Mouse (Mus musculus) brain, adult 2 months (tissue): ENCODE data around the gene Unc13a.

Experiments
- DNase-seq: peaks from one replicate; pipeline ENCODE4 v3.0.0; 2011; ENCODE audit warnings: low read depth, low spot score

Gene Unc13a

GRCm38 (mm10) chr8:71626753-71627152 lies 44.8 kb downstream of the Unc13a start:
- DNase-seq = no peak

DNA sequence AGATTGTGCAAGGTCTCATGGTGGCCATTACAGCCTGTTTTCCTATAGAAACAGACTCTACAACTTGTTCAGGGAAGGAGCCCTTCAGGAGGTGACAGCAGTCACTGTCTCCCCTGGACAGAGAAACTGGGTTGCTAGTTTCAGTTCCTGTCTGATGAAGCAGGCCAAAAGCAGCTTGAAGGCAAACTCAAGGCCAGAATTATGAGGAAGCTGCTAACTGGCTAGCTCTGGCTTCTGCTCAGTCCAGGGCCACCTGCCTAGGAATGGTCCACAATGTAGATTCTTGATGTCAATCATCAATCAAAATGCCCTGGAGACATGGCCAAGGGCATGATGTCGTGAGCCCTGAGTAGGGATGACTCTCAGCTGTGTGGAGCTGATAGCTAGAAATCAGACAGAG lies 46.5 kb downstream of the Unc13a start:
- DNase-seq = no peak

DNA sequence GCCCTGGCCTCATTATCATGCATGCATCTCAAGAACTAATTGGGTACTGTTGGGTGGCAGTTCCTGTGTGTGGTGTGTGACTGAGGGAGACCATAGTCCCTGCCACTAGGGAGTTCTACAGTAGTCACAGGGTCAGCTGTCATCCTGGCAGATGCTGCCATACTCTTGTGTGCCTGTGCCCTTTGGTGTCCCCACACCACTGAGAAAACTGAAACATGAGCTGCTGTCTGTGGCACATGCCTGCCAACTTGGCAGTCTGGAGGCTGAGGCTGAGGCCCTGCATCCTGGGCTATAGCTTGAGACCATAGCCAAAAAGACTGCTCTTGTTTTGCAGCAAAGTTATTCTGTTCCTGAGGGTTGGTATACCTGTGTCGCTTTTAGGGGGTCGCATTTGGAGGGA lies 51.8 kb downstream of the Unc13a start:
- no peak for DNase-seq

- DNase-seq = no peak
Observed at GRCm38 (mm10) chr8:71613418-71613817, 58.1 kb downstream of the Unc13a start.

GRCm38 (mm10) chr8:71612141-71612540 lies 59.4 kb downstream of the Unc13a start:
- DNase-seq = no peak

DNA sequence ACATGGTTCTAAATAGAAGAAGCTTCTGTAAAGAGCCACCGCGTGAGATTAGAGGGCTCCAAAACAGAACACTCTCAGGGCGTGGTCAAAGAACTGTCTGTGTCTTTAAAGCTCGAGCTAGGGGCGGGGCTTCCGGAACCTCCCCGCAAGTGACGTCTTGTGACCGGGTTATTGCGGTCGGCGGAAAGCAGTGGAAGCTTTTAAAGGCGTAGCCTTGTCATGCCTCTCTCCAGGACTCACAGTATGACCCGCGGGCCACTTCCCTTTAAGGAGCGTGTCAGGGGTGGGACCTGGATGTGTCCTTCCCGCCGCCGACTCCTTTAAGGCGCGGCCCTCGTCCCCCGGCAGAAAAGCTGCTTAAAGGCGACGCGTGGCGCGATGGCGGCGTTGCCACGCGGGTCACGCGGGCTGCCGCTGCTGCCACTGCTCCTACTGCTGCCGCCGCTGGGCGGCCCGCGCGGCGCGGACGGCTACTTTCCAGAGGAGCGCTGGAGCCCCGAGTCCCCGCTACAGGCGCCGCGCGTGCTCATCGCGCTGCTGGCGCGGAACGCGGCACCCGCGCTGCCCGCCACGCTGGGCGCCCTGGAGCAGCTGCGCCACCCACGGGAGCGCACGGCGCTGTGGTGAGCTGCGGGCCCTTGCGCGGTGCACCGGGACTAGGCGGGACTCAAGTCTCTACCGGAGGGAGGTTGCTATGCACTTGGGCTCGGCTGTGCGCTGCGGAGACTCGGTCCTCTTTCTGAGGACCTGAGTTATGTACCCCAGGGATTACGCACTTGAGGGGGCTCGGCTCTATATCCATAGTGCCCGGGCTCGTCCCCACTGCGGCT lies 60.5 kb downstream of the Unc13a start, which contains the start of gene Colgalt1:
TSS of gene Colgalt1 (plus strand) at position 177 of the 830 bp plus-strand sequence.
- peak; percentile 100 for DNase-seq

DNA sequence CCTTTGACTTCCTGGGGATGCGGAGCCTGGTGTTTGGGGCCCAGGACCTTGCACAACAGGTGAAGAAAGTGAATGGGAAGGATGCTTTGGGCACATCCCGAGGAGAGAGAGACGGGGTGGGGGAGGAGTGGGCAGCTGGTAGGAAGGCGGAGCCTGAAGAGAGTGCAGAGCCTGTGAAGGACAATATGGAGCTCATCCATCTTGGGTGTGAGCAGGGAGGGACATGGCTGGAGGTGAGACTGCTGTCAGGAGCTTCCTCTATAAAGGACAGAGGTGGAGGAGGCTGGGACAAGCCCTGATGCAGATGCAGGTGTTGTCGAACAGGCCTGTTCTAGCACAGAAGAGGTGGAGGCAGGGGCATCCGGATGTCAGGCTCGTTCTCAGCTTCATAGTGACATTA lies 67.5 kb downstream of the Unc13a start:
- DNase-seq = no peak

DNA sequence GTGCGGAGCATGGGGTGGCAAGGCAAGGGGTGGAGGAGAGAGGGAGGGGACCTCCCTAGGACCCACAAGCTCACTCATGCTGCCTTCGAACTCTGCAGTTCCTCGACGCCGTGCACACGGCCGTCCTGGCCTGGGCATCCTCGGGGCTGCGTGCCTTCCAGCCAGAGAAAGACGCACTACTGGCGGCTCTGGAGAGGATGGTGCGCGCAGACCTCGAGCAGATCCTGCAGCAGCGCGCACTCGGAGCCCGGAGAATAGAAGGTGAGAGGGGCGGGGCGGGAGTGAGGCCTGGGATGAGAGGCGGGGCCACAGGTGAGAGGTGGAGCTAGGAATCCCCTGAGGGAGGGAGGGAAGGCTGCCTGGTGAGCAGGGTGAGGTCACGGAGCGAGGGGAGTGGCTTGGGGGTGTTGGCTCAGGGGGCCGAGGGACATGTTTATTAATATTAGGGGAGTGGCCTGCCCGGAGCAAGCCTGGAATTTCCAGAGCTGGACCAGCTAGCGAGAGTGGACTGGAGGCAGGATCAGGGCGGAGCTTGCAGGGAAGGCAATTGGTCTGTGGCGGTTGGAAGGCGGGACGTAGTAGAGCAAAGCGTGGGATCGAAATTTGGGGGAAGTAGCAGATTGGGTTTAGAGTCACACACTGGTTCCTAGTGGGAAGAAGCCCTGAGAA lies 68.8 kb downstream of the Unc13a start:
- DNase-seq = peak; percentile 78

- no peak for DNase-seq
Observed at GRCm38 (mm10) chr8:71601939-71602665, 69.5 kb downstream of the Unc13a start.

GRCm38 (mm10) chr8:71598841-71599240 lies 72.7 kb downstream of the Unc13a start:
- no peak for DNase-seq

- DNase-seq = no peak
Observed at GRCm38 (mm10) chr8:71598375-71598774, 73.2 kb downstream of the Unc13a start.

DNA sequence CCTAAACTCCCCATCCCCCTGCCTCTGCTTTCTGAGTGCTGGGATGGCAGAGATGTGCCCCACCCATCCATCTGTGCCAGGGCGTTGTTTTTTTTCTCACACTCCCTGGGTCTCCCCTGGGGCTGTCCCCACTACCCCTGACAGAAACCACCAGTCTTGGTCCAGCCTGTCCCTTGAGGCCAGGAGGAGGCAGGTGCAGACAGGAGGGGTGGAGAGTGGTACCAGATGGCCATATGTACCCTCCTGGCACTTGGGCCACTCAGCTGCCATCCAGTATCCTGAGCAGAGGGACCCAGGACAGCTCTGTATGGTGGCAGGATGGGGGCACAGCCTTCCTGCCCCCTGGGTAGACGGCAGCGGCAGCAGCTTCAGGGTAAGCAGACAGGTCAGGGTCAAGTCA lies 74.1 kb downstream of the Unc13a start, which contains the start of gene Fam129c:
TSS of gene Fam129c (plus strand) at position 198 of the 400 bp plus-strand sequence.
- no peak for DNase-seq

DNA sequence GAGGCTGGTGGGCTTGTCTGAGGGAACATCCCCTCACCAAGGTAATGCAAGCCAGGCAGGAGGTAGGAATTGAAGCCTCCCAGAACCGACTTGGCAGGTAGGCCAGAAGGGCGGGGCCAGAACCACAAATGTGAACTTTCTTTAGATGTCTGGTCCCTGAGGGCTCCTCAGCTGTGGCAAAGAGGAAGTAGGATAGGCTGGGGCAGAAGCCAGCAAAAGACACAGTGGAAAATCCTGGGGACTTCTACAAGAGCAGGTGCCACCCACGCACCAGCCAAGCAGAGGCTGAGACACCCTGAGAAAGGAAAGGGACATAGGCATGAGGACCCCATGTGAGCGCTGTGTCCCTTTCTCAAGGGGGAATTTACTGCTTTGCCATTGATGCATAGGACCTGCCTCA lies 74.8 kb downstream of the Unc13a start:
- no peak for DNase-seq

DNA sequence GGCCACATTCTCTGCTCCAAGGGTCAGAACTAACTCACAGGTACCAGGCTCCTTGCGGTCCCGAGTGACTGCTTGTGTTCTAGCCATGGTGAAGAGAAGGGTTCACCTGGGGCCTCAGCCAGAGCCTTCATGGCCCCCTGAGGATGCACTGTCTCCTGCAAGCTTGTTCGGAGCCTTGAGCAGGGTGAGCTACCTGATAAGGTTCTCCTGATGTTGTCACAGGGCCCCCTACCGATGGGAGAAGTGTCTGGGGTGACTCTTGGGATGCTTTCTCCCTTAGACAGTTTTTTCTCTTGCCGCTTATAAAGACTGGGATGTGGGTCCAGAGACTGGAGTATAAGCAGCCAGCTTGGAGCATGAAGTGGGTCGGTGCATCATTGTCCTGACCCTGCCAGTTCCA lies 75.2 kb downstream of the Unc13a start:
- no peak for DNase-seq

DNA sequence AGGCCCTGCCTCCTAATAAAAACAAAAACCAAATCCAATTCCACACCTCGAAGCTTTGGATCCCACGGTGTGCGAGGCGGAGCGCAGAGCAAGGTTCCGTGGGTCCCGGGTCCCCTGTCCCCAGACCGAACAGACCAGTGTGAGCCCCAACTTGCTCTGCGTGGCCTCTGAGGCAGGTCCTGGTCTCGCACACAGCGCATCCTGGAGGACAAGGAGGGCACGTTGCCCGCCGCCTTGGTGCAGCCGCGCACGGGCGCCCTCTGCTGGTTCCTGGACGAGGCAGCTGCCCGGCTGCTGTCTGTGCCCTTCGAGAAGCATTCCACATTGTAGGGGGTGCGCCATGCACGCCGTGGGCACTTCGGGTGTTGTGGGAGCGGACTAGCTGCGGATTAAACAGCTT lies 75.7 kb downstream of the Unc13a start:
- DNase-seq = peak; percentile 92

- DNase-seq = no peak
Observed at GRCm38 (mm10) chr8:71594324-71594722, 77.2 kb downstream of the Unc13a start.

- no peak for DNase-seq
Observed at GRCm38 (mm10) chr8:71593556-71594323, 77.8 kb downstream of the Unc13a start.

- DNase-seq = peak; percentile 96
Observed at GRCm38 (mm10) chr8:71592374-71593170, 79.0 kb downstream of the Unc13a start.

- DNase-seq = peak; percentile 98
Observed at GRCm38 (mm10) chr8:71591471-71592373, 79.8 kb downstream of the Unc13a start, which contains the start of gene Pgls. TSS of gene Pgls (plus strand) at chr8:71592176.
